Mouse (Mus musculus) midbrain, embryonic 15.5 days (tissue): ENCODE results near the gene Nsl1. TPM values are rescaled to one million over a fixed set of nuclear protein-coding genes. Genes with fewer than 3 reads are reported as not detected.

Experiments
- ATAC-seq: fragments of 200-750 bp; cut with Nextera tagmentation; replicated peaks from 2 replicates; pipeline ENCODE4 v1.8.0; 2017; ENCODE audit warnings: moderate TSS enrichment
- H3K27ac ChIP-seq: fragments of 300-500 bp; sonication (generic); 2 replicates; pipeline ENCODE4 v1.5.1; 2015; ENCODE audit warnings: mild to moderate bottlenecking, inconsistent platforms
- H3K27me3 ChIP-seq: fragments of 300-500 bp; sonication (generic); replicated peaks from 2 replicates; pipeline ENCODE4 v1.6.1; 2015; ENCODE audit warnings: inconsistent platforms
- H3K36me3 ChIP-seq: fragments of 300-500 bp; sonication (generic); replicated peaks from 2 replicates; pipeline ENCODE4 v1.6.1; 2015; ENCODE audit warnings: inconsistent platforms
- H3K4me1 ChIP-seq: fragments of 300-500 bp; sonication (generic); 2 replicates; pipeline ENCODE4 v1.6.1; 2015; ENCODE audit warnings: inconsistent platforms
- H3K4me2 ChIP-seq: fragments of 300-500 bp; sonication (generic); 2 replicates; pipeline ENCODE4 v1.6.1; 2015; ENCODE audit warnings: inconsistent platforms, mild to moderate bottlenecking, moderate library complexity
- H3K4me3 ChIP-seq: fragments of 300-500 bp; sonication (generic); 2 replicates; pipeline ENCODE4 v1.5.1; 2015; ENCODE audit warnings: mild to moderate bottlenecking, inconsistent platforms
- H3K9ac ChIP-seq: fragments of 300-500 bp; sonication (generic); 2 replicates; pipeline ENCODE4 v1.6.1; 2015; ENCODE audit warnings: mild to moderate bottlenecking, inconsistent platforms
- H3K9me3 ChIP-seq: fragments of 300-500 bp; sonication (generic); 2 replicates; pipeline ENCODE4 v1.6.1; 2016; ENCODE audit warnings: inconsistent platforms
- WGBS: fragments of 180-500 bp; shearing (Covaris S2); methylation state at CpG from one replicate; pipeline ENCODE4 v1.1.7; 2015; ENCODE audit warnings: mixed read lengths; 5-methylcytosine and 5-hydroxymethylcytosine counted together
- polyA plus RNA-seq: library from polyadenylated mRNA; unstranded; fragments of >200 nt; fragmentation: Nextera tagmentation; extraction: Ambion mirVana; gene quantifications from 2 replicates; pipeline ENCODE4 v1.2.1, GENCODE M21; 2015

Nsl1 gene
- polyA plus RNA-seq, 1 experiment from 2014 or later: 4.1 TPM

DNA sequence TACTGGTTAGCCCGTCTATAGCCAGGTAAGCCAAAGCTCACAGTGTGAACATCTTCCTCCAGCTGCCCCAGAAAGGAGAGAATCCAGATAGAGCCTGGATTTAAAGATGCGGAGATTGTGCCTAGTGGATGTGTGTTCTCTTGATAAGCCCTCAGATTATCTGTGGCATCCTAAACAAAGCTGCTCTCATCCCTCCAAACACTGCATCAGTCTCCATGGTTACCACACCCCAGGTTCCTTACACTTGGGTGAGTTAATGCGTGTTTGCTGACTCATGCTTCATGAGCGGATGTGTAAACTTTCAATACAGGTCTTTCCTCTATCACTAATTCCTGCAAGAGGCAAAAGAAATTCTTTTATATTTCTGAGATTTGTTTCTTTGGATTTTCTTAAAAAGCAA lies 27.2 kb upstream of the Nsl1 start:
- H3K4me2 ChIP-seq: no peak overlapping the region
- no peak overlapping the region for H3K4me3 ChIP-seq
- no peaks in the 10 kb centered on the region for H3K4me1 ChIP-seq
- no peaks in the 10 kb centered on the region for H3K27me3 ChIP-seq
- WGBS: 16% methylated on average over 4 of the region's 4 CpGs
- H3K9ac ChIP-seq: no peak overlapping the region
- no peaks in the 10 kb centered on the region for H3K36me3 ChIP-seq
- ATAC-seq: no peak
- H3K9me3 ChIP-seq: no peaks in the 10 kb centered on the region
- H3K27ac ChIP-seq: no peak overlapping the region

DNA sequence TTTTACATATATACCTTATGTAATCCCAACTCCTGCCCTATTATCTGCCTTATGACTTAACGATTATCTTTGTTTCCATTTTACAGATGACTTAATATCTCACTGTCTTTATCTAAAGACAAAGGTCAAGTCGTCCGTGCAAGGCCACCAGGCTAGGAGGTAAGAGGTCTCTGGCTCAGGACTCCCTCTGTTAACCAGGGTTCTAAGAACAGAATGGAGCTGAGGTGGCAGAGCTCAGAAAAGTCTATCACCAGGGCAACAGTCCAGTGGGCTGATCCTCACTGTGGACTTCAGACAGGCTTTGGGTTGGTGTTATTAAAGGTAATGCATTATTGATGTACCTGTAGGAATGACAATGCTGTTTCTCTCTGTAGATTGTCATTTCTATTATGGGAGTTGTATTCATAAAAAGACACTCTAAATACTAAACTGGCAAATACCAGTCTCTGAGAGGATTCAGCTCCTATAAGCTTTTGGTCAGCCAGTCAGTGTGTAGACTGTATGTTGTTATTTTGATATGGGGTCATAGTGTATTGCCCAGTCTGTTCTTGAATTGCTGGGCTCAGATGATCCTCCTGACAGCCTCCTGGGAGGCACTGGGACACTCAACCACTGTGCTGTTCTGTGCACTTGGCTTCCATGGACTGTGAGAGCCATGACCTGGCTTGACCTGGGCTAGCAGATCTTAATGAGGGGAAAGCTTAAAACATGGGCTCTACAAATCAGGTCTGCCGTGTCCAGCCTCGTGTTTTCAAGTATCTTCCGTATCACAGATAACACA lies 26.1 kb upstream of the Nsl1 start, which contains the start of gene Spata45:
Gene Spata45, plus strand, starts transcription at position 86 of the 781 bp plus-strand sequence.
- 76% methylated on average over 6 of the region's 6 CpGs for WGBS
- Histone ChIP-seq H3K4me3 (no peak within 1 kb of the TSS), H3K27me3 (no peaks in the 10 kb centered on the region), H3K4me2 (no peak within 1 kb of the TSS), H3K9ac (no peak within 1 kb of the TSS), H3K4me1 (no peaks in the 10 kb centered on the region), H3K36me3 (no peaks in the 10 kb centered on the region), H3K9me3 (no peaks in the 10 kb centered on the region), H3K27ac (no peak within 1 kb of the TSS)
- no peak for ATAC-seq

DNA sequence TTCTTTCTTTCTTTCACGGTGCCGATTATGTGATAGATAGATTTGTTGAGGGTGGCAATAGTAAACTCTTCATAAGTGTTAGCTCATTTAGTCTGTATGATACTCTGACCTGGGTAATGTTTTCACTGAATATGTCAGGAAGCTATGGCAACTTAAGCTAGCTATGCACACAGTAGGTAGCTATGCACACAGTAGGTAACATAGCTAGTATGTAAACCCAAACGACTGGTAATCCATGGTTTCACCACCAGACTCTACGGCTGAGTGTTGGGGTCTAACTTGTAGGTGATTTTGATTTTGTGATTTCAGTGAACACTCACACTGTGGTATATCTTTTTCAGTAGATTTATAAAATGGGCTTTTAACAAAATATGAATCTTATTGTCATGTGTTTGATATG lies 24.8 kb upstream of the Nsl1 start:
- Histone ChIP-seq H3K27me3 (no peaks in the 10 kb centered on the region), H3K9me3 (no peaks in the 10 kb centered on the region), H3K27ac (no peak overlapping the region), H3K4me1 (no peaks in the 10 kb centered on the region), H3K4me2 (no peak overlapping the region), H3K9ac (no peak overlapping the region), H3K4me3 (no peak overlapping the region), H3K36me3 (no peaks in the 10 kb centered on the region)
- 92% methylated on average over 4 of the region's 4 CpGs for WGBS
- ATAC-seq: no peak

DNA sequence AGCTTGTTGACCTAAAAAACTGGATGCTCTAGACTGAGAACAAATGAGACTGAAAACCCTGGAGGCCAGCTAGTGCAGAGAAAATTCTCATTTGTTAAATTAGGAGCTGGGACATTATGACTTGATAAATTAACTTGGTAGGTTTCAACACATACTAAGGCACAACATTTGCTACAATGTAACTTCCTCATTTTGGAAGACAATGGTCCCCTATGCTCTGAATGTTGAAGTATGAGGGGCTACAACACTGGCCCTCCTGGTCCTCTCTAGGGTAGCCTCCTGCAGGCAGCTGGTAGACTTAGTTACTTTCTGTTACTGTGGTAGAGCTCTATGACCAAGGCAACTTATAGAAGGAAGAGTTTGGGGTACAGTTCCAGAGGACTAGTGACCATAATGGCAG lies 21.5 kb upstream of the Nsl1 start:
- Histone ChIP-seq H3K9ac (no peak overlapping the region), H3K9me3 (no peaks in the 10 kb centered on the region), H3K4me3 (no peak overlapping the region), H3K4me2 (no peak overlapping the region), H3K27me3 (no peaks in the 10 kb centered on the region), H3K27ac (no peak overlapping the region), H3K4me1 (no peaks in the 10 kb centered on the region), H3K36me3 (no peaks in the 10 kb centered on the region)
- ATAC-seq: no peak

DNA sequence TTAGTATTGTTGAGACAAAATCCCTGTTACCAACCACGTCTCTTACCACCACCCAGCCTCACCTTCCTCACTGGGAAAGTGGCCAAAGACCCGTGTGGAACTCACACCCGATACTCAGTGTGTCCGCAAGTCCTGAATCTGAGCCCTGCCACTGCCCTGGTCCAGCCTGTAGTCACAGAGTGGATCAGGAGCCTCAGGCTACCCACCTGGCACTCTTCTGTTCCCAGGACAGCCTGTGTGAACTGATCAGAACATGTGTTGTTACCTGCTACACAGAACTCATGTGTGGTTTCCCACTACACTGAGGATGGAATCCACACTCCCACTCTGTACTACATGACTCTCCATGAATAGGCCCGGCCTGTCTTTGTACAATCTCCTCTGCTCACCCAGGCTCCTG lies 20.7 kb upstream of the Nsl1 start:
- no peak overlapping the region for H3K4me2 ChIP-seq
- H3K4me3 ChIP-seq: no peak overlapping the region
- no peaks in the 10 kb centered on the region for H3K9me3 ChIP-seq
- no peaks in the 10 kb centered on the region for H3K27me3 ChIP-seq
- H3K36me3 ChIP-seq: no peaks in the 10 kb centered on the region
- no peaks in the 10 kb centered on the region for H3K4me1 ChIP-seq
- no peak overlapping the region for H3K27ac ChIP-seq
- no peak for ATAC-seq
- WGBS: 82% methylated on average over 5 of the region's 5 CpGs
- H3K9ac ChIP-seq: no peak overlapping the region

DNA sequence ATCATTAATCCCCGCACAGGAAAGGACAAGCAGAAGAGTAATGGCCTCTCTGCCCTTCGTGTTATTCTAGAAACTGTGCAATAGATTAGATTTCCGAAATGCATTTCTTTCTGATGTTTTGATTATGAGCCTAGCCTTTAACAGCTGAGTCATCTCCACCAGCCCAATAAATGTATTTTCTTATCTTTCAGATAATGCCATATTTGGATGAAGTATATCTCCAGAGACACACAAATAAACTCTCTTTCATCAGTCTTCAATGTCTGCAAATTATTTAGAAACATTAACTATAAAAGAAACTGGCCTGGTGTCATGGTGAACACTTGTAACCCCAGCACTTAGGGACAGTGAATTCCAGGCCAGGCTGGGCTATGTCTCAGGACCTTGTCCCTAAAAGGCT lies 20.1 kb upstream of the Nsl1 start:
- Histone ChIP-seq H3K9me3 (no peaks in the 10 kb centered on the region), H3K4me2 (no peak overlapping the region), H3K9ac (no peak overlapping the region), H3K4me1 (no peaks in the 10 kb centered on the region), H3K4me3 (no peak overlapping the region), H3K27me3 (no peaks in the 10 kb centered on the region), H3K27ac (no peak overlapping the region), H3K36me3 (no peaks in the 10 kb centered on the region)
- 90% methylated on average over 3 of the region's 3 CpGs for WGBS
- no peak for ATAC-seq

DNA sequence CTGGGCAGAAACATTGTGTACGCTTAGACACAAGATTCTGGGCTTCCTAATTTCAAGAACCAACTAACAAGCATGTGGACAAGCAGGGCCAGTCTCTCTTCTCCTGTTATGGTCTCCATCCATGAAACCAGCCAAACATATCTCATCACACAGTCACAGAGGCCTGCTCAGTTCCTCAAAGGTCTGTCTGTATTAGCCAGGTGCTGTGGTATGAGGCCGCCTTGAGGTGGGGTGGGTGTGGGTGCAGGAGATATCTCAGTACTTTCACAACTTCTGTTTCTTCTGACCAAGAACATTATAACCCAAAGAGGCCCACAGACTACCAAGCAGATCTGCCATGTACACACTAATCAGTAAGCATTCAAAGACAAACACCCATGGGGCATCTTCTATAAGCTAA lies 17.5 kb upstream of the Nsl1 start:
- WGBS: 94% methylated on average over 2 of the region's 2 CpGs
- H3K4me3 ChIP-seq: no peak overlapping the region
- no peak overlapping the region for H3K4me2 ChIP-seq
- no peaks in the 10 kb centered on the region for H3K36me3 ChIP-seq
- no peaks in the 10 kb centered on the region for H3K27me3 ChIP-seq
- no peak overlapping the region for H3K9ac ChIP-seq
- no peak for ATAC-seq
- no peak overlapping the region for H3K27ac ChIP-seq
- H3K4me1 ChIP-seq: no peaks in the 10 kb centered on the region
- H3K9me3 ChIP-seq: no peaks in the 10 kb centered on the region

DNA sequence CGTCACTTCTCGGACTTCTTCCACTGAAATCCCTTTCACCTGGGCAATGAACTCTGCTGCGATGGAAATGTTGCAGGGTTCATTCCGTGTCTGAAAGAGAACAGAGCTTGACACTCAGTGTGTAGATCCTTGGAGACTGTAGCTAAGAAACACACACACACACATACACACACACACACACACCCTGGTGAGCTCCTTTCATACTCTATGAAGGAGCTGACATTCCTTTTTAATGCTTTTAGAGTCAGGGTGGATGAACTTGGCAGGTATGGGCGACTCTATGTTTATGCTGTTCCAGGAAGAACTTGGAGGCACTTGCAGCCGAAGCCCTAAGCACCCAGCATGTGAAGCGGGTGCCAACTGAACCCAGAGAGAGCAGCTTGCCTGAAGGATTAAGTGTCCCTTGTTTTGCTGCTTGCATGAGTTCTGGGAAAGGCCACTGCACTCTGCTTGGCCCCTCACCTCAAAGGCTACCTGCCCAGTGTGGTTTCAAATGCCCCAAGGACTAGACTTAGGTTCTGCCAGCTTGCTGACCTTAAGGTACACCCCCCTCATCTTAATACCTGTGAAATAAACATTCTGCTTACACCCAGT lies 16.5 kb upstream of the Nsl1 start:
- ATAC-seq: no peak
- no peaks in the 10 kb centered on the region for H3K27me3 ChIP-seq

DNA sequence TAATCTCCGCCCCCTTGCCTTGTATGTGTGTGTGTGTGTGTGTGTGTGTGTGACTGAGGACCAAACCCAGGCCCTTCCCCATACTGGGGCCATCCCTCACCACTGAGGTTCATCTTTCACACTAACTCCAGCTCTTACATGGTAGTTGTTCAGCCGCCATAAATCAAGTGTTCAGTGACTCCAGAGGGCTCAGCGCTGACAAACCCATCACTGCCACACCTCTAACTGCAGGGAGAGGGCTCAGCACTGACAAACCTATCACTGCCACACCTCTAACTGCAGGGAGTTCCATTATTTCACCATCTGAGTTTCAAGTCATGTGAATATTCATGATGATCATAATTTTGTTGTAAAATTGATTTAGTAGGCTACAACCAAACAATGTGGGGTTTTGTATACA lies 9.3 kb upstream of the Nsl1 start:
- ATAC-seq: no peak
- no peak overlapping the region for H3K4me3 ChIP-seq
- H3K27ac ChIP-seq: no peak overlapping the region
- H3K9me3 ChIP-seq: no peaks in the 10 kb centered on the region
- H3K4me1 ChIP-seq: no peaks in the 10 kb centered on the region
- H3K27me3 ChIP-seq: no peaks in the 10 kb centered on the region
- H3K9ac ChIP-seq: no peak overlapping the region
- 85% methylated on average over 3 of the region's 3 CpGs for WGBS
- H3K36me3 ChIP-seq: no peaks in the 10 kb centered on the region
- H3K4me2 ChIP-seq: no peak overlapping the region

More for the DNA sequence above, 16.5 kb upstream of the Nsl1 start:
- Histone ChIP-seq H3K27ac (no peak overlapping the region), H3K9me3 (no peaks in the 10 kb centered on the region), H3K36me3 (no peaks in the 10 kb centered on the region), H3K4me1 (no peaks in the 10 kb centered on the region), H3K4me3 (no peak overlapping the region), H3K9ac (no peak overlapping the region), H3K4me2 (no peak overlapping the region)
- WGBS: 66% methylated on average over 7 of the region's 7 CpGs

DNA sequence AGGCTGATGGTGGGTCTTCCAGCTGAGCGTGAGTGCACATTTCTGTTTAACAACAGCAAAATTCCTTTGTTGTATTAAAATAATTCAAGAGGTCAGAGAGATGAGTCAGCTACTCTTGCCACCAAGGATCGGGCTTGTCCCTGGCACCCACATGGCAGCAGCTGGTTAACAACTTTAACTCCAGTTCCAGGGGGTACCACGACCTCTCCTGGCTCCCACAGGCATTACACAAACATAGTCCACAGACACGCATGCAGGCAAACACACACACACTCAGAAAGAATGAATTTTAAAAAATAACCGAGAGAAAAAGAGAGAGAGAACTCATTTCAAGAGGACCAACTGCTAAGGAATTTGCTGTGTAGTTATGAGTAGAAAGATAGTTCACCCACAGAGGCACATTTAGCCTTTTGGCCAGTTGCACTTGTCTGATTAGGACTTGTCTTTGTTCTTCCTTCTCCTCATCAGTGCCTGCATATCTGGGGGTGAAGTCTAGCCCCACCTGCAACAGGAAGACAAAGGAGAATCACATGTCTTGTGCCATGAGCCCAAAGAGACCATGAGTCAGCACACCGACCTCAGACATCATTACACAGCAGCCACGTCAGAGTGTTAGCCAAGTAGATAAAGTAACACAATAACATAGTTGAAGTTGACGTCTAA lies 7.8 kb upstream of the Nsl1 start:
- Histone ChIP-seq H3K36me3 (no peaks in the 10 kb centered on the region), H3K4me2 (no peak overlapping the region), H3K27ac (no peak overlapping the region), H3K4me3 (no peak overlapping the region), H3K9me3 (no peaks in the 10 kb centered on the region), H3K27me3 (no peaks in the 10 kb centered on the region), H3K4me1 (no peaks in the 10 kb centered on the region), H3K9ac (no peak overlapping the region)
- ATAC-seq: no peak
- WGBS: 76% methylated on average over 8 of the region's 8 CpGs

DNA sequence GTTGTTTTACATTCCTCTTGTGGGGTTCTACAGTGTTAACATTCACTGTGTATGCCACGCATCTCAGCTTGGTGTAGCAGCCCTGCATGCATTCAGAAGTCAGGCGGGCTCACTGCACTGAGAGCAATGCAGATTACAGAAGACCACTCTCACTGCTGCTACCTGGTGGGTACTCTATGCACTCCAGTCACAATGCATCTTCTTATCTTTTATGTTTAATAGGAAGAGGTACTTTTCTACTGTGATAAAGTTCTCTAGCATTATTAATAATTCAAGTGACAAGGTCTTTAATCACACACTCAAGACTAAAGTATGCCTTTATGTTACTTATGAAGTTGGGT lies 7.3 kb upstream of the Nsl1 start:
- no peaks in the 10 kb centered on the region for H3K27me3 ChIP-seq
- H3K36me3 ChIP-seq: no peaks in the 10 kb centered on the region
- 67% methylated on average over 2 of the region's 2 CpGs for WGBS
- no peak overlapping the region for H3K4me3 ChIP-seq
- no peaks in the 10 kb centered on the region for H3K4me1 ChIP-seq
- no peak overlapping the region for H3K27ac ChIP-seq
- no peaks in the 10 kb centered on the region for H3K9me3 ChIP-seq
- no peak overlapping the region for H3K4me2 ChIP-seq
- H3K9ac ChIP-seq: no peak overlapping the region
- ATAC-seq: no peak

DNA sequence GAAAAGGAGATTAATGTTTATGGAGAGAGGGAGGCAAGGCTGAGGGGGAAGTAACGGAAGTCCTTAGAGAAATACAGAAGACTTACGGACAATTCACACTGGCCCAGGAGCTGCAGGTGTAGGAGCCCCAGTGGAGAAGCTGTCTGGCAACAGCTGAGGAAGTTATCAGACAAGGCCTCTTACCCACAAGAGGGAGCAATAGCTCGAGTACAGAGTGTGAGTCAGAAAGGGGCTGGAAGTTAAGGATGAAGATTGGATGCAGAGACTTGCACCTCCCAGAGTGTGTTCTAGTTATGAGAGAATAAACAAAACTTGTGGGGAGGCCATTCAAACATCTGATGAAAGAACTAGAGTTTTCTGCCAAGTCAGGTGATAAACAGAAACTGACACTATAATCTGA lies 5.4 kb upstream of the Nsl1 start:
- WGBS: 82% methylated on average over 3 of the region's 3 CpGs
- Histone ChIP-seq H3K27ac (no peak overlapping the region), H3K27me3 (no peaks in the 10 kb centered on the region), H3K36me3 (no peaks in the 10 kb centered on the region), H3K4me2 (no peak overlapping the region), H3K4me1 (peaks cover 9% of the 10 kb centered on the region), H3K9me3 (no peaks in the 10 kb centered on the region), H3K9ac (no peak overlapping the region), H3K4me3 (no peak overlapping the region)
- no peak for ATAC-seq
